Mouse (Mus musculus) bone marrow macrophage, adult 2 months (primary cell): Measurements from ENCODE around the gene Dclk1. TPM values are rescaled to one million over a fixed set of nuclear protein-coding genes. Genes with fewer than 3 reads are reported as not detected.

Source experiments
- H3K27ac ChIP-seq: 2 replicates; pipeline ENCODE4 v1.5.1; 2012; ENCODE audit warnings: low read depth, low read length; ENCODE audit not compliant: insufficient read depth
- H3K4me1 ChIP-seq: 2 replicates; pipeline ENCODE4 v1.6.1; 2012; ENCODE audit warnings: low read length; ENCODE audit not compliant: control insufficient read depth, insufficient read depth
- H3K4me3 ChIP-seq: 2 replicates; pipeline ENCODE4 v1.5.1; 2012; ENCODE audit warnings: mild to moderate bottlenecking, low read length, moderate library complexity; ENCODE audit not compliant: insufficient read depth
- CTCF ChIP-seq: IDR thresholded peaks from 2 replicates; pipeline ENCODE4 v1.5.1; 2012; ENCODE audit warnings: low read depth, mild to moderate bottlenecking, low read length, moderate library complexity
- POLR2A ChIP-seq: IDR thresholded peaks from 2 replicates; pipeline ENCODE4 v1.6.1; 2012; ENCODE audit warnings: mild to moderate bottlenecking, low read depth, low read length, borderline replicate concordance
- polyA plus RNA-seq: library from polyadenylated mRNA; stranded (reverse); fragments of >200 nt; gene quantifications from 2 replicates; pipeline ENCODE4 v1.2.4, GENCODE M21; 2012; ENCODE audit not compliant: missing spikeins, insufficient read depth, insufficient read length

The Dclk1 gene
- polyA plus RNA-seq, 1 experiment: 1.3 TPM

DNA sequence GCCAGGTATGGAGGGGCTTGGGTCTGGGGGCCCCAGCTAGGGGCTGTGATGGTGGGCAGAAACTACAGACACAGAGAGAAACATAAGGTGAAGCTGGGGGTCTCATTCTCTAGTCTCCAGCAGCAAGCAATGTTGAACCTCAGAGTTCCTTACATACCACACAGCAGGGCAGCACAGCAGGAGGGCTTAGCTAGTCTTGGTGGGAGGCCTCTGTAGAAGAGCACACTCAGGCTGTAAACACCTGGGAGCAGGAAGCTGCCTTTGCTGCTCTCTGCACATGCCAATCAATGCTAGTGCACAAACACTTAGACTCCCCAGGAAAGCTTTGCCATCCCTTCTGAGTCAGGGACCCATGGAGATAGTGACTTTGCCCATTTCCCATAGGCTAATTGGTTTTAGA lies 38.3 kb downstream of the Dclk1 start:
- no peak for TF ChIP-seq POLR2A
- TF ChIP-seq CTCF: no peak
- no peaks in the 10 kb centered on the region for H3K4me1 ChIP-seq

DNA sequence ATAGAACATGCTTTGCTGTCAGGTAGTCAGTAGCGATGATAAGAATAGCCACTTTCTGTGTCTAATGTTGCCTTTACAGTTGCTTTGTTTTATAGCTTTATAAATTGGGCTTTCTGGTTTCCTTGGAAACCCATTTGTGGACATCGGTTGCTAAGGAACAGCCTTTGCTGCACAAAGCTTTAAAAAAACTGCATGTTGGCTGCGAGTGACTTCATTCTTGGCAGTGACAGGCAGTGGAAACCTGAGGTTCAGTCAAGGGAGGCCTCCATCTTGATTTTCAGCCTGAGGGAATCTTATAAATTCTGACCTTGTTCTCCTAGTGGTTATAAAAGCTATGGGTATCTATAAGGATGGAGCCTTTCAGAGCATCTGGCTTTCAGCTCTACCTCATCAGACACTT lies 42.1 kb downstream of the Dclk1 start:
- TF ChIP-seq POLR2A (no peak), CTCF (no peak)
- H3K4me3 ChIP-seq: no peak overlapping the region
- H3K4me1 ChIP-seq: peaks cover 3% of the 10 kb centered on the region
- no peak overlapping the region for H3K27ac ChIP-seq

More for the DNA sequence above, 38.3 kb downstream of the Dclk1 start:
- Histone ChIP-seq H3K4me3 (no peak overlapping the region), H3K27ac (no peak overlapping the region)

DNA sequence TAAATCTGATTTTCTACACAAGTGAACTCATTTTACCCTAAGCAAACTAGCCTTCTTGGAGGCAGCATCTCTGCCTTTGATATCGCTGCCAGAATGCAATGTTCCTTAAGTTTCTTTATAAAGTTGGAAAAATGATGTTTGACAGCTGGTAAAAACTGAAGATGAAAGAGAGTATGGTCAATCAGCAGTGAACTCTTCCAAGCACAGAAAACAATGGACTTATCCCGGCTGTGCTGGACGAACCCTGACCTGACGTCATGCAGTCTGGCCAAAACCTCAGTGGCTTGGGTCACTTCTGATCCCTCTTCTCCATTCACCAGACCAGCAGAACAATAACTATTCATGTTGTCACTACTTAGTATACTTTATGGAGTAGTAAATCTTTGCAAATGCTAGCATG lies 46.6 kb downstream of the Dclk1 start:
- TF ChIP-seq POLR2A: no peak
- no peak for TF ChIP-seq CTCF

DNA sequence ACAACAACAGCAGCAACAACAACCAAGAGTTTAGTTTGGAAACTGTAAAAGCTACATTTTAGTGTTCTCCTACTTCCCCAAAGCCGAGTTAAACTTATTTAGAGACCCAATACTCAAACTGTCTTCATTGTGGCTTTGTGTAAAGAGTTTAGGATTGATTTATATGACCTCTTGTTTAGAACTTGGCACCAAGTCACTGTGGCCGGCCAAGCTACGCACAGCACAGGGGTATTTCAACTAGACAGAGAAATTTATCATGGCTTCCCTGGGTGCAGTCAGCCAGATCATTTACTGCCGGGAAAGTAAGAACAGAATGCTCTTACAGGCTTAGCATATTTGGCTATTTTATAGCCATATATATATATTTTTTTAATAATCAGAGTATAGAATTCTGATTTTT lies 49.8 kb downstream of the Dclk1 start:
- H3K27ac ChIP-seq: no peak overlapping the region
- H3K4me1 ChIP-seq: peaks cover 15% of the 10 kb centered on the region
- no peak overlapping the region for H3K4me3 ChIP-seq
- TF ChIP-seq POLR2A: no peak

More for the DNA sequence above, 46.6 kb downstream of the Dclk1 start:
- no peak overlapping the region for H3K4me3 ChIP-seq
- peaks cover 12% of the 10 kb centered on the region for H3K4me1 ChIP-seq
- no peak overlapping the region for H3K27ac ChIP-seq

DNA sequence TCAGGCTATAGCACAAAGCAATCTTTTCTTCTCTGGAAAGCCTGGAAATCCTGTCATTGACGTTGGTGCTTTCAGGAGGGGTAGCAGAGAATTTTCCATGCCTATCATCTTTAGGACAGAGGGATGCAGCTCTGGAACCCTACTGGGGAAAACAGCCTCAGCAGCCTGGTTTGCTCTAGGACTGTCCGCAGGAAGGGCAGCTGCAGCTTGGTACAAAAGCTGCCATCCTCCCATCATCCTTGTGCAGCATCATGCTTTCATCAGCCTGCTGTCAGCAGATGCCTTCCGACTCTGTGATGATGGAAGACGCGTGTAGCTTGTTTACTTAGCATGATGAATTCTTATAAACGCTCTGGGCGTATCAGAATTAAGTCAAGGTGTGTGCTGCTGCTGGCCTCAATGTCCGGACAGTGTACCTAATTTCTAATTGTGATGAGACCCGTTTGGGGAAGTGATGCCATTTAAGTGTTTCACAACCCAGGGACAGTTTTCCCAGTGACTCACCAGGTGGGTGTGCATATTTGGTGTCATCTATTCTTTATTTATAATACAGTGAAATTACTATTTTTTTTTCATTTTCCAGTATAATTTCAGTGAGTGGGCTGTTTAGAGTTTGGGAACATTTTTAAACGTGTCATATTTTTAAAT lies 50.7 kb downstream of the Dclk1 start:
- H3K4me1 ChIP-seq: peaks cover 21% of the 10 kb centered on the region
- H3K27ac ChIP-seq: peak overlapping the region; percentile 28; the same call in 1 of the 2 replicates
- no peak overlapping the region for H3K4me3 ChIP-seq
- TF ChIP-seq CTCF: no peak
- TF ChIP-seq POLR2A: no peak

DNA sequence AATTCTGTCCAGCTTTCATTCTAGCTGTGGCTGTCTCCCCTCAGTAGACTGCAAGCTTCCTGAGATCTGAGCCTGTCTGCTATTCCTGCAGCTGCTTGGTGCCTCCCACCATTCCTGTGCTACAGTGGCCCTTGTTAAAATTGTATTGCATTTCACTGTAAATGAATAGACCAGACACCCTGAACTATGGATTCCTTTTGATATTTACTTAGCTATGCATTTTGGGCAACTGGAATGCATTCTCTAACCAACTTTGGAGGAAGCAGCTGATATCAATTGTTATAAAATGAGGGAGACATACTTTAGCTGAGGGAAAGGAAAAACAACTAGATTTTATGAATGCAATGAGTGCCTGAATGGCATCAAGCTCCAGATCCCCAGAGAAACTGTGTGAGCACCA lies 63.5 kb downstream of the Dclk1 start:
- TF ChIP-seq POLR2A (no peak), CTCF (no peak)
- Histone ChIP-seq H3K4me3 (no peak overlapping the region), H3K4me1 (peaks cover 6% of the 10 kb centered on the region), H3K27ac (no peak overlapping the region)

DNA sequence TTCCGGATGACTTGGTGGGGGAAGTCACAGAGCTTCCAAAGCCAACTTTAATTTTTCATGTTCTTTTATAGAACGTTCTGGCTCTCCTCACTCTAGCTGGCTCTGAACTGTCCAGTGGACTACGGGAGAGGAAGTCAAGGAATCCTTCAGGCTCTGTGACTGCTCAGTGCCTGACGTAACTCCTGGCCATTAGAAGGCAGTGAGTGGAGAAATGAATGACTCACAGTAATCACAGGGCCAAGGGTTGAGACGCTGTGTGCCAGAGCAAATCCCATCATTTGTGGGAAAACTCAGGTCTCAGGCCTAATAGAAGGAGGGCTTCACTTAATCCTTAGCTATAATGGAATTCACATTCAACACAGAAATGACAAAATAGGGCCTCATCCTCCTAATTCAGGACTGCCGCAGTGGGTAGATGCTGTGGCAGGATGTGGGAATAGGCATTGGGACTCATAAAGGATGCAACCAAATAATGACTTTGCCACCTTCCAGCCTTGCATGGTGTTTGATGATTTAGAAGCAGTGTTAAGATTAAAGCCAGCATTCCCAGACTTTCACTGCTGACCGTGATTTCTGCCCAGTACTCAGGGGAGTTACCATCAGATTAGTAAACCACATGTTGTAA lies 65.5 kb downstream of the Dclk1 start:
- H3K4me3 ChIP-seq: no peak overlapping the region
- H3K27ac ChIP-seq: no peak overlapping the region
- peaks cover 3% of the 10 kb centered on the region for H3K4me1 ChIP-seq
- TF ChIP-seq POLR2A (no peak), CTCF (no peak)

DNA sequence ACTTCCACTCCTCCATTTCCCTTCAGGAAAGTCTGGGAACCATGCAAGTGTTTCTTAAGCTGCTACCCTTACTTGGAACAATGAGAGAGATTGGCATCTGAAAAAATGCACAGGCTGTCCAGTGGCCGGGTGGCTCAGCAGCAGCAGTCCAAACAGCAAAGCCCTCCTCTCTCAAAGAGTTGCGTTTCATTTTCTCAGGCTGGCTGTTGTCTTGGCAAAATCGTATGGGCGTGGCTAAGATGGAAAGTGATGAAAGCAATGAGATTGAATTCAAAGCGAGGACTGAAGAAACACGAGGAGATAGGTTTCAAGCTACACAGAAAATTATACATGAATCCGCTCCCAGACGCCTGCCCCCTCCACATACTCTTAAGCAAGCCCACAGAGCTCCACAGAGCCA lies 67.8 kb downstream of the Dclk1 start:
- Histone ChIP-seq H3K27ac (no peak overlapping the region), H3K4me1 (peaks cover 3% of the 10 kb centered on the region), H3K4me3 (no peak overlapping the region)
- TF ChIP-seq POLR2A (no peak), CTCF (no peak)

DNA sequence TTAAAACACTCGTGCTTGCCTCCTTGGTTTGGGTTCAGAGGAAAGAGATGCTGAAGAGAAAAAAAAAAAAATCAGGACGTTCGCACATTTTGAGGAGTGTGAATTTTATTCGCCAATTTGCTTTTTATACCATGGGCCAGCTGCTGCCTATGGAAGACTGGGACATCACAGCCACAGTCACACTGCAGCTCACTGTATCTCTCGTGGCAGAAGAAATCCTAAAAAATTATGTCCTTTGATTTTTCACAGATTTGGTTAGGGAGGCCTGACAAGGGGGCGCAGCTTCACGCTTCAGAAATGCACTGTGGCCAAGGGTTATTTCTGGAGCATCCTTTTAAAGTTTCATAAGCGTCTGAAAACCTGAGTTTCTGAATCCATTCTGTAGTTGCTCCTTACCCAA lies 73.7 kb downstream of the Dclk1 start:
- H3K4me1 ChIP-seq: peaks cover 3% of the 10 kb centered on the region; the same call in 1 of the 2 replicates
- no peak overlapping the region for H3K27ac ChIP-seq
- H3K4me3 ChIP-seq: no peak overlapping the region
- TF ChIP-seq CTCF (no peak), POLR2A (no peak)

DNA sequence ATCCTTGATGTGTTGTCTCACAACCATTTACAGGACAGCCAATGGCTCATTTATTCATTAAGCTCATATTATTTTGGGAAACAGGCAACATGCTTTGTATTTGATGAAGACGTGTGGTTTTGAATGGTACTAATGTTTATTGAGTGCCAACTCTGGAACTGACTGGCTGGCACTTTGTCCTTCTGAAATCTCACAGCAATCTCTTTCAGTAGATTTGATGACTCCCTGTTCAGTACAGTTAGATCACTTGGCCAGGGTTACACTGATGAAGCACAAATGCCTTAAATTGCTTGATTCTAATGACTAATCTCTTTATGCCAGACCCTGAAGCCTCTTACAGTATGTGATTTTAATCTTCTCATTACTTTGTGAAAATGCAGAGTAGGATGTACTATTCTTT lies 75.9 kb downstream of the Dclk1 start:
- TF ChIP-seq POLR2A (no peak), CTCF (no peak)
- Histone ChIP-seq H3K27ac (no peak overlapping the region), H3K4me3 (no peak overlapping the region), H3K4me1 (peaks cover 4% of the 10 kb centered on the region; the same call in 1 of the 2 replicates)

DNA sequence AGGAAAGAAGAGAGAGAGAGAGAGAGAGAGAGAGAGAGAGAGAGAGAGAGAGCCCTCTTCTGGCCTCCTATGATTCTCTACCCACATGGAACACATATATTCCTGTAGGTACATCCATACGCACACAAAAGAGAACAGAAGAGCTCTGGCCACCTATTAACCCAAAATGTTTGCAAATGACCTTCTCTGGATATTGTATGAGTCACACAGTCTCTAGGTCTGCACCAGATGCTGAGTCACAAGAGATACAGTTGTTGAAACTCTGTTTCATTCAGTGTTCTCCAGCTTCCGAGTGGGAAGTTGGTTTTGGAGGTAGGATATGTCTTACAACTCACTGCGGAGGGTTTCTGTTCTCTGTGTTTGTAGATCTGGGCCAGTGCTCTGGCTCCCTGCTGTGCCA lies 78.4 kb downstream of the Dclk1 start:
- peaks cover 4% of the 10 kb centered on the region; the same call in 1 of the 2 replicates for H3K4me1 ChIP-seq
- no peak overlapping the region for H3K27ac ChIP-seq
- no peak overlapping the region for H3K4me3 ChIP-seq
- TF ChIP-seq CTCF (no peak), POLR2A (no peak)
